Mouse (Mus musculus) neural tube, embryonic 12.5 days (tissue): Measurements from ENCODE around the gene Flot1. TPM values are rescaled to one million over a fixed set of nuclear protein-coding genes. Genes with fewer than 3 reads are reported as not detected.

Experiments used
- ATAC-seq: fragments of 200-750 bp; cut with Nextera tagmentation; 2 replicates; pipeline ENCODE4 v1.8.0; 2017; ENCODE audit warnings: low read depth, mild to moderate bottlenecking, moderate TSS enrichment, moderate library complexity; ENCODE audit not compliant: low FRiP score
- H3K27ac ChIP-seq: fragments of 300-500 bp; sonication (generic); 2 replicates; pipeline ENCODE4 v1.5.1; 2016
- H3K27me3 ChIP-seq: fragments of 300-500 bp; sonication (generic); replicated peaks from 2 replicates; pipeline ENCODE4 v1.6.1; 2016; ENCODE audit warnings: mild to moderate bottlenecking
- H3K36me3 ChIP-seq: fragments of 300-500 bp; sonication (generic); 2 replicates; pipeline ENCODE4 v1.6.1; 2016; ENCODE audit warnings: mild to moderate bottlenecking
- H3K4me1 ChIP-seq: fragments of 300-500 bp; sonication (generic); 2 replicates; pipeline ENCODE4 v1.6.1; 2016
- H3K4me2 ChIP-seq: fragments of 300-500 bp; sonication (generic); replicated peaks from 2 replicates; pipeline ENCODE4 v1.6.1; 2016; ENCODE audit warnings: mild to moderate bottlenecking
- H3K4me3 ChIP-seq: fragments of 300-500 bp; sonication (generic); 2 replicates; pipeline ENCODE4 v1.5.1; 2016
- H3K9ac ChIP-seq: fragments of 300-500 bp; sonication (generic); 2 replicates; pipeline ENCODE4 v1.6.1; 2016; ENCODE audit warnings: mild to moderate bottlenecking
- H3K9me3 ChIP-seq: fragments of 300-500 bp; sonication (generic); 2 replicates; pipeline ENCODE4 v1.6.1; 2016; ENCODE audit warnings: mild to moderate bottlenecking
- WGBS: fragments of 180-500 bp; shearing (Covaris S2); methylation state at CpG from one replicate; pipeline ENCODE4 v1.1.7; 2016; 5-methylcytosine and 5-hydroxymethylcytosine counted together
- polyA plus RNA-seq: library from polyadenylated mRNA; unstranded; fragments of >200 nt; fragmentation: Nextera tagmentation; extraction: Ambion mirVana; gene quantifications from 2 replicates; pipeline ENCODE4 v1.2.1, GENCODE M21; 2016

Gene Flot1
- polyA plus RNA-seq: 60.5 and 60.6 TPM in 2 replicates

DNA sequence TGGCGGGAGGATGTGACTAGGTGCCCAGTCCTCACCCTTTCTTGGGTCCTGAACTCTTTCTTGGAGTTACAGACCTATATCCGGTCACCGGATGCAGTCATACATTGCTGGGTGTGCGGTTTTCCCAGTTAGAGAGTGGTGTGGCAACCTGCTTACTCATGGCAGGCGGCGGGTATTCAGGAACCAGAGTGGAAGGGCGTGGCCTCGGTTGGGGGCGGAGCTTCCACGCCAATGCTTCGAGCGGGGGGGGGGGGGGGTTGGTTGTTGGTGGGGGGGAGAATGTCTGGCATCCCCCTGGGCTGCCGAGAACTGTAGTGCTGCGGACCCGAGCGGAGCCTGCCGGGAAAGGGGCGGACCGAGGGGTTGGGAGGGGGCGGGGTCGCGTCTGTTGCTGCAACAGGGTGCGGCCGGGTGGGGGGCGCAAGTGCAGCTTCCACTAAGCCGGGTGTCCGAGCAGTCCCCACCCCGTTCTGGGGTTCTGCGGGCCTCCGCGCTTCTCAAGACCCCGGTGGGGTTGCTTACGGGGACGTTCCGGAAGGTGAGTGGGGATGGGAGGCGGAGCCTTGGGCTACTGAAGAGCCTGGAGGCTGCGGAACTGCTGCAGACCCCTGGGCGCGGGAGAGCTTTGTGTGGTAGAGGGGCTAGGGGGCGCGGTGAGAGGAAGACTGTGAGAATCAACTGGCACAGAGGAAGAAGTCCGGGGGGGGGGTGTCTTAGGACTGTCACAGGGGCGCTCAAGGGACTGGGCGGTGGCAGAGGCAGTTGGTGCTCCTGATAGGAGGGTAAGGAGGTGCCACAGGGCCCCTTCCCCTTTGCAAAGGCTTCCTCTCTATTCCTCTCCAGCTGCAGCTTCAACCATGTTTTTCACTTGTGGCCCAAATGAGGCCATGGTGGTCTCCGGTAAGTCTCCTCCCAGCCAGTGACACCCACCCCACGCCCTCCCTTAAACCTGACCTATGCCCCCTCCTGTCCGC, at the start of gene Flot1:
TSS of gene Flot1 (plus strand) at position 267 of the 974 bp plus-strand sequence.
- peak within 1 kb of the TSS; percentile 72 for H3K4me3 ChIP-seq
- H3K4me1 ChIP-seq: peaks cover 26% of the 10 kb centered on the region
- H3K27me3 ChIP-seq: peaks cover 18% of the 10 kb centered on the region
- H3K9ac ChIP-seq: peak within 1 kb of the TSS; percentile 70
- no peaks in the 10 kb centered on the region for H3K9me3 ChIP-seq
- 1% methylated on average over 46 of the region's 47 CpGs for WGBS
- ATAC-seq: peak; percentile 86
- peaks cover 28% of the 10 kb centered on the region for H3K36me3 ChIP-seq
- H3K4me2 ChIP-seq: peak within 1 kb of the TSS; percentile 85
- peak within 1 kb of the TSS; percentile 46; the same call in 1 of the 2 replicates for H3K27ac ChIP-seq

DNA sequence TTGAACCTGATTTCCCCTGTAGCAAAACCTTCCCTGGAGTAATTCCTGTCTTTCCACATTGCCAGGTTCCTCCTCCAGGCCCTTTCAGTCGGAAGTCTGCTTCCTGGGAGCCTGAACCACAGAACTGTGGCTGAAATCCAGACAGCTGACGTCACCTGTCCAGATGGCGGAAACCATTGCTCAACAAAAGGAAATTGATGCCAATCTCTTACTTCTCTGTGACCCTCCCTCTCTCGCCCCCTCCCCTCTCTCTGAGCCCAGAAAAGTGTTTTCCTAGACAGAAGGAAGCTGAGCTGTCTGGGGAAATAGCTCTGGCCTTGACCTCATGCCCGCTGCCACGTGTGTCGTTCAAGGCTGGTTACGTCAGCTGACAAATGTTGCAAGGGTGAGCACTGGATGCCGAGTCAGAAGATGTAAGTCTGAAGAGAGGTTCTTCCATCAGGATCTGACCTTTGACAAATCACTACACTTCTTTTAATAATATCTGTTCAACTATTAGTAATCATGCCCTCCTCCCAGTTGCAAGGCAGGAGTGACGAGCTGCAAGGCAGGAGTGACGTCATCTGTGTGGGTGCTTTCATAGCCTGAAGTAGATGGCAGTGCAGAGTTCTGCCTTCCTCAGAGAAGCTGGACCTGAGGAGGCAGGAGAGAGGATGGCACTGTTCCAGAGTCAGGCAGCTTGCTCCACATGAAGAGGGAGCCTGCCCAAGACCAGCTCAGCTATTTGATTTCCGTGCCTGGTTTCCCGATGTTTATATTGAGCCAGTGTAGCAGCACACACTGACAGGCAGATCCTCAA, 46.0 kb upstream of the Flot1 start:
- H3K4me2 ChIP-seq: no peak overlapping the region
- no peaks in the 10 kb centered on the region for H3K36me3 ChIP-seq
- ATAC-seq: no peak
- H3K9ac ChIP-seq: no peak overlapping the region
- no peaks in the 10 kb centered on the region for H3K27me3 ChIP-seq
- 70% methylated on average over 13 of the region's 13 CpGs for WGBS
- H3K27ac ChIP-seq: no peak overlapping the region
- H3K4me3 ChIP-seq: no peak overlapping the region
- H3K9me3 ChIP-seq: no peaks in the 10 kb centered on the region
- H3K4me1 ChIP-seq: peaks cover 4% of the 10 kb centered on the region; the same call in 1 of the 2 replicates

DNA sequence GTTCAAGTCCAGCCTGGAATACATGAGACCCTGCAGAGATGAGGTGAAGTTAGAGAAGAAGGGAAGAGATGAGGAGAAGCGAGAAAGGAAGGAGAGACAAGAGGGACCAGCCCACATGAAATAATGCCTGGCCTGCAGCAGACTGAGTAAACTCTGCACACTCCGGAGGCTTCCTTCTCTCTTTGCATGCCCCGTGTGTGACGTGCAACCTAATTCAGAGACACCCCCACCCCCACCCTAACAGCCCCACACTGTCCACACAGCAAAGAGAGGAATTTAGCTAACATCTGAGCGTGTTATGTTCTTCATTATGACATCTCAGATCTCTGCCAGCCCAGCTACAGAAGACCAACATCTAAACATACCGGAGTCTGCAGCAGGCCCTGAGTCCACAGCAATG, 44.1 kb upstream of the Flot1 start:
- peaks cover 4% of the 10 kb centered on the region; the same call in 1 of the 2 replicates for H3K4me1 ChIP-seq
- no peaks in the 10 kb centered on the region for H3K36me3 ChIP-seq
- no peaks in the 10 kb centered on the region for H3K9me3 ChIP-seq
- ATAC-seq: no peak
- H3K27ac ChIP-seq: no peak overlapping the region
- 72% methylated on average over 6 of the region's 6 CpGs for WGBS
- no peak overlapping the region for H3K4me3 ChIP-seq
- H3K9ac ChIP-seq: no peak overlapping the region
- H3K4me2 ChIP-seq: no peak overlapping the region
- no peaks in the 10 kb centered on the region for H3K27me3 ChIP-seq

GRCm38 (mm10) chr17:35779466-35780205, 43.4 kb upstream of the Flot1 start:
- no peak overlapping the region for H3K9ac ChIP-seq
- no peaks in the 10 kb centered on the region for H3K36me3 ChIP-seq
- H3K4me3 ChIP-seq: no peak overlapping the region
- no peak overlapping the region for H3K27ac ChIP-seq
- no peak overlapping the region for H3K4me2 ChIP-seq
- 68% methylated on average over 10 of the region's 10 CpGs for WGBS
- H3K27me3 ChIP-seq: no peaks in the 10 kb centered on the region
- peaks cover 4% of the 10 kb centered on the region; the same call in 1 of the 2 replicates for H3K4me1 ChIP-seq
- H3K9me3 ChIP-seq: no peaks in the 10 kb centered on the region
- ATAC-seq: no peak

GRCm38 (mm10) chr17:35780362-35780761, 42.7 kb upstream of the Flot1 start:
- Histone ChIP-seq H3K4me3 (no peak overlapping the region), H3K4me2 (no peak overlapping the region), H3K4me1 (peaks cover 4% of the 10 kb centered on the region; the same call in 1 of the 2 replicates), H3K27me3 (no peaks in the 10 kb centered on the region), H3K9ac (no peak overlapping the region), H3K9me3 (no peaks in the 10 kb centered on the region), H3K36me3 (no peaks in the 10 kb centered on the region), H3K27ac (no peak overlapping the region)
- WGBS: 90% methylated on average over 7 of the region's 7 CpGs
- ATAC-seq: no peak

GRCm38 (mm10) chr17:35782398-35782797, 40.6 kb upstream of the Flot1 start:
- ATAC-seq: no peak
- Histone ChIP-seq H3K36me3 (no peaks in the 10 kb centered on the region), H3K4me1 (no peaks in the 10 kb centered on the region), H3K9me3 (no peaks in the 10 kb centered on the region), H3K4me3 (no peak overlapping the region), H3K27me3 (no peaks in the 10 kb centered on the region), H3K27ac (no peak overlapping the region), H3K9ac (no peak overlapping the region), H3K4me2 (no peak overlapping the region)
- WGBS: 93% methylated on average over 2 of the region's 2 CpGs

GRCm38 (mm10) chr17:35782924-35783323, 40.1 kb upstream of the Flot1 start:
- no peak overlapping the region for H3K4me3 ChIP-seq
- ATAC-seq: no peak
- H3K4me2 ChIP-seq: no peak overlapping the region
- no peaks in the 10 kb centered on the region for H3K9me3 ChIP-seq
- no peaks in the 10 kb centered on the region for H3K36me3 ChIP-seq
- no peak overlapping the region for H3K9ac ChIP-seq
- H3K4me1 ChIP-seq: no peaks in the 10 kb centered on the region
- no peaks in the 10 kb centered on the region for H3K27me3 ChIP-seq
- WGBS: 78% methylated on average over 5 of the region's 5 CpGs
- no peak overlapping the region for H3K27ac ChIP-seq

DNA sequence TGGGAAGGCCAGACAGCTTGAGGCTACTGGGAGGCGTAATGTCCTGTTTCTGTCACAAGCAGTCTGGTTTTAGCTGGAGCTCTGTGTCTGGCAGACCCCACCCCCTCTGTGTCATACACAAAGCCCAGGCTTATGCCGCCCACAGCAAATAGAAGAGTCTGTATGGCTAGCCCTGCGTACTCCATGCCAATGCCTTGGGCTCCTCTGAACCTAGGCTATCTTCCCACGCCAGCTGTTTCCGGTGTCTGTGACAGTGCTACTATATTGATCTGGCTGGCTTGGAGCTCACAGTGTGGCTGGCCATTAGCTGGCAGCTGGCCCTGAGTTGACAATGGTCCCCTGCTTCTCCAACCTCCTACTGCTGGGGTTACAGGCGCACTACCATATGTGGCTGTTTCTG, 39.1 kb upstream of the Flot1 start:
- no peaks in the 10 kb centered on the region for H3K9me3 ChIP-seq
- 78% methylated on average over 6 of the region's 6 CpGs for WGBS
- no peaks in the 10 kb centered on the region for H3K36me3 ChIP-seq
- H3K27me3 ChIP-seq: no peaks in the 10 kb centered on the region
- H3K4me3 ChIP-seq: no peak overlapping the region
- no peak for ATAC-seq
- no peak overlapping the region for H3K9ac ChIP-seq
- H3K4me2 ChIP-seq: no peak overlapping the region
- no peaks in the 10 kb centered on the region for H3K4me1 ChIP-seq
- H3K27ac ChIP-seq: no peak overlapping the region

GRCm38 (mm10) chr17:35785140-35785539, 37.9 kb upstream of the Flot1 start:
- Histone ChIP-seq H3K36me3 (no peaks in the 10 kb centered on the region), H3K4me3 (no peak overlapping the region), H3K27me3 (no peaks in the 10 kb centered on the region), H3K9ac (no peak overlapping the region), H3K27ac (no peak overlapping the region), H3K4me2 (no peak overlapping the region), H3K4me1 (no peaks in the 10 kb centered on the region), H3K9me3 (no peaks in the 10 kb centered on the region)
- 89% methylated on average over 4 of the region's 4 CpGs for WGBS
- ATAC-seq: no peak

DNA sequence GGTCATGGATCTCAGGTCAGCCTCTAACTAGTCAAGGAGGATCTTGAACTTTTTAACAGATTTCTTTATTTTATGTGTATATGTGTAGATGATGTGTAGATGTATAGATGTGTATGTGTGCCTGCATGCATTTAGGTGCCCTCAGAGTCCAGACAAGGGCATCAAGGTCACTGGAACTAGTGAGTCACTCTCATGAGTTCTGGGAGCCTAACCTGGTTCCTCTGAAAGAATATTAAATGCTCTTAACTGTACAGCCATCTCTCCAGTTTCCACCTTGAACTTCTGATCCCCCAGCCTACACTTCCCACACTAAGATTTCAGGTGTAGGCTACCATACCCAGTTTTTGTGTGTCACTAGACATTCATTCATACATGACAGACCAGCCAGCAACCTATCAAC, 35.5 kb upstream of the Flot1 start:
- H3K4me3 ChIP-seq: no peak overlapping the region
- no peaks in the 10 kb centered on the region for H3K4me1 ChIP-seq
- no peak overlapping the region for H3K4me2 ChIP-seq
- no peaks in the 10 kb centered on the region for H3K9me3 ChIP-seq
- no peaks in the 10 kb centered on the region for H3K27me3 ChIP-seq
- ATAC-seq: no peak
- no peak overlapping the region for H3K9ac ChIP-seq
- H3K27ac ChIP-seq: no peak overlapping the region
- no peaks in the 10 kb centered on the region for H3K36me3 ChIP-seq

GRCm38 (mm10) chr17:35788025-35788424, 35.0 kb upstream of the Flot1 start:
- H3K4me1 ChIP-seq: no peaks in the 10 kb centered on the region
- H3K9me3 ChIP-seq: no peaks in the 10 kb centered on the region
- H3K4me2 ChIP-seq: no peak overlapping the region
- no peak for ATAC-seq
- no peaks in the 10 kb centered on the region for H3K27me3 ChIP-seq
- H3K27ac ChIP-seq: no peak overlapping the region
- no peak overlapping the region for H3K4me3 ChIP-seq
- 75% methylated on average over 3 of the region's 3 CpGs for WGBS
- no peaks in the 10 kb centered on the region for H3K36me3 ChIP-seq
- no peak overlapping the region for H3K9ac ChIP-seq

- ATAC-seq: no peak
- Histone ChIP-seq H3K27me3 (no peaks in the 10 kb centered on the region), H3K4me1 (no peaks in the 10 kb centered on the region), H3K27ac (no peak overlapping the region), H3K9me3 (no peaks in the 10 kb centered on the region), H3K36me3 (no peaks in the 10 kb centered on the region), H3K9ac (no peak overlapping the region), H3K4me2 (no peak overlapping the region), H3K4me3 (no peak overlapping the region)
- WGBS: 87% methylated on average over 4 of the region's 4 CpGs
Measured at GRCm38 (mm10) chr17:35790933-35791332, 32.1 kb upstream of the Flot1 start.
